Mouse (Mus musculus) erythroblast, embryonic 14.5 days (primary cell): ENCODE measurements around the gene Gm20403. TPM values are rescaled to one million over a fixed set of nuclear protein-coding genes. Genes with fewer than 3 reads are reported as not detected.

Source experiments
- polyA plus RNA-seq: library from polyadenylated mRNA; stranded (reverse); fragments of >175 nt; gene quantifications from 2 replicates; pipeline ENCODE4 v1.2.3, GENCODE M21; 2012

Gene Gm20403
- polyA plus RNA-seq, 1 experiment, result 0.35 TPM

Other genes starting within 250 kb of the Gm20403 start
- gene Snx6, start 190.8 kb downstream of the Gm20403 start, polyA plus RNA-seq, result 0.20 and 0.29 TPM in 2 replicates
- gene Cfl2, start 123.7 kb downstream of the Gm20403 start, polyA plus RNA-seq, result 0.02 and 0.17 TPM in 2 replicates
- gene Baz1a, start 27.8 kb upstream of the Gm20403 start, polyA plus RNA-seq, result 2.9 and 3.1 TPM in 2 replicates
- gene 2700097O09Rik, start 93.6 kb upstream of the Gm20403 start, polyA plus RNA-seq, result 0.09 and 0.26 TPM in 2 replicates
- gene Srp54a, start 93.7 kb upstream of the Gm20403 start, polyA plus RNA-seq, result 0.44 and 0.72 TPM in 2 replicates
- gene Fam177a, start 137.9 kb upstream of the Gm20403 start, polyA plus RNA-seq, result 0.79 TPM in 2 replicates
- gene Srp54b, start 168.6 kb upstream of the Gm20403 start, polyA plus RNA-seq, result 2.5 and 3.1 TPM in 2 replicates
- gene 1700047I17Rik2, start 213.1 kb upstream of the Gm20403 start, polyA plus RNA-seq, result not detected in 2 replicates
- gene Srp54c, start 243.6 kb upstream of the Gm20403 start, polyA plus RNA-seq, result 0.13 and 0.14 TPM in 2 replicates